Mouse (Mus musculus) kidney, adult 8-10 months (tissue): Measurements from ENCODE around the gene Dll1.
A peak's percentile ranks its signal among the peaks of the same experiment; 100 is the strongest.

ENCODE experiments used
- DNase-seq, 2 experiments: peaks; one replicate each; pipeline ENCODE4 v3.0.0; 2022

The Dll1 gene

DNA sequence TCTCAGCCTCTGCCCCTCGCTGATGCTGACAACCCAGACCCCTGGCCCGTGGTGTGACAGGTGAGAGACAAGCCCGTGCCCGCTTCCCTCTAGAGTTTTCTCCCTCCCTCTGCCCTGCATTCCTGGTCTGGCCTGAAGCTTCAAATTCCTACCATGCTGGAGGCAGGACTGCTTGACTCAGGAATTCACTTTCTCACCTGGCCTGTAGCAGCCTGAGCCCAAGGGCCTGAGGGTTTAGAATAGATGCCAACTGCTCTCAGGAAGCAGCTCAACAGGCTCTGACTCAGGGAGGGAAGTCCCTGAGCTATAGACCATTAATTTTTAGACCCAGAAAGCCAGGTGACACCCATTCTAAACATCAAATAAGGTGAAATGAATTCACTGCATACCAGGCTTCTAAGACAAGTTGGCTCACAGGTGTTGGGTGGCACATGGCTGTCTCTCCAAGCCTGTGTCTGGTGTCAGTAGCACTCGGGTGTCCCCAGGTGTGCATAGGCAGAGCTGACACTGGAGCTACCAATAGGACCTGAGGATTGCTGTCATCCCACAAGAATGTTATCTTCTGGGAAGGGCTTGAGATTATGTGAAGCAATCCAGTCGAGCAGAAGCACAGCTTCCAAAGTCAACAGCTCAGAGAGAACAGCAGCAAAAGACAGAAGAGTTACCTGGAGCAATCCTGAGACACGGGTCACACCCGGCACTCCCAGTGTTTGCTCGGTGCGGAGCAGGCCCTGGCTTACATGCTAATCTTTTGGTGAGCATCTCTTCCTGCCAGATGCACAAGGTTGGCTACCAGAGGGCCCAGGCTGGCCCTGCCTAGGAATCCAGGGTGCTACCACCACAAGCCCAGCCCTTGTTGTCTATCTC lies 50.5 kb downstream of the Dll1 start:
- DNase-seq, result peak; percentile 9 to 31

DNA sequence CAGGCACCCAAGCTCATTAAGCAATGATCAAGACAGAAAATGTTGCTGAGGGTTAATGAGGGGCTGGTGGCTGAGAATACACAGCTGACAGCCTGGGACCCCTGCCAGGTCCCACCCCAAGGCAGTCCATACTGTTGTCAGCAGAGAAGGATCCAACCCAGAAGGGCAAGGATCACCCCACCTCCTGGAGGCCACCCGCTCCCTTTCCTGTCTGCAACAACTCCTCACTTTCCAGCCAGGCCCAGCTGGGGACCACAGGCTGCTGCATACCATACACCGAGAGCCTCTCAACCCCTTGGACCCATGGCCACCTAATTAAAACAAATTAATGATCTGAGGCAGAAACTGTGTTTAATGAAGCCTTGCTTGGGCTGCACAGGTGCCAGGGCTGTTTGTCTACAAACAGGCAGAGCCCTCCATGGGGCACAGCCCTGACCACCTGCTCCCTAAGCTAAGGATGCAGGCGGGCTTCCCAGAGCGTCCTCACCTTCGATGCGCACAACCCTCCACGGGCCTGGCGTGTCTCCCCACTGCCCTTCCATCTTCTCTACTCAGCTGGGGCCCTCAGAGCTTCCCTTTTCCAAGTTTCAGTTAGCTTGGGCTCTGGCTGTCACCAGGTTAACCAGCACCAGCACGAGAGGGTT lies 53.4 kb downstream of the Dll1 start:
- DNase-seq, result no peak
